Mouse (Mus musculus) MN1 (cell line): Measurements from ENCODE around the gene Rps16.
A peak's percentile ranks its signal among the peaks of the same experiment; 100 is the strongest.
"Not testable (repeated sequence)": the region's sequence is repeated elsewhere in the genome, so short reads cannot be mapped to it uniquely, and the experiment has no call there.

ENCODE experiments used
- DNase-seq: peaks from one replicate; pipeline ENCODE4 v3.0.0-alpha.2; 2016; ENCODE audit warnings: low spot score

Rps16 gene

DNA sequence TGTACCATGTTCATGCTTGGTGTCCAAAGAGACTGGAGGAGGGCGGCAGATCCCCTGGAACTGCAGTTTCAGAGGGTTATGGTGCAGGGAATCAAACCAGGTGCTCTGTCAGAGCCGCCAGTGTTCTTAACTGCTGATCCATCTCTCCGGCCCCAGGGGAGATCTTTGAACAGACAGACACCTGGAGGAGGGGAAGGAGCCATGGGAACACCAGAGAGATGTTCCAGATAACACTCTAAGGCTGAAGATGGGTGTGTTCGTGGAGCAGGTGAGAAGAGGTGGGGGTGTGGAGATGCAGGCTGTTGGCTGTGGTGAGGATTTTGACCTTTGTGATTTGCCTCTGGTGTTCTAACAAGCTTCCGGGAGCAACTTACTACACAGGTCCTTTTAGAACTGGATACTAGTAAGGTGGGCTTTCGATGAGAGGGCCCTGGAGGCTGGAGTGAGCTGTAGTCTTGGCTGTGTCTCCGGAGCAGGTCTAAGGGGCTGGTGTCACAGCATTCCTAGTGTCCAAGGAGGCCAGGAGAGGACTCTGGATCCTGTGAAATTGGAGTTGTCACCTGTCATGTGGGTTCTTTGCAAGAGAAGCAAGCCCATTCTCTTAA, 23.5 kb downstream of the Rps16 start:
- DNase-seq = no peak

DNA sequence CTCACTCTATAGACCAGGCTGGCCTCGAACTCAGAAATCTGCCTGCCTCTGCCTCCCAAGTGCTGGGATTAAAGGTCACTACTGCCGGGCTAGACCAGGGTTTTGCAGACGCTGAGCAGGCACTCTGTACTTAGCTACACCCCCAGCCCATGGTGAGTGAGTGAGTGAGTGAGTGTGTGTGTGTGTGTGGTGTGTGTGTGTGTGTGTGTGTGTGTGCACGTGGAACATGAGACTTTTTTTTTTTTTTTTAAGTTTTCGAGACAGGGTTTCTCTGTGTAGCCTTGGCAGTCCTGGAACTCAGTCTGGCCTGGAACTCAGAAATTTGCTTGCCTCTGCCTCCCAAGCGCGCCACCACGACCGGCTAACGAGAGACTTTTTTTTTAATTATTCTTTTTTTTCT, 24.2 kb downstream of the Rps16 start:
- DNase-seq = no peak

DNA sequence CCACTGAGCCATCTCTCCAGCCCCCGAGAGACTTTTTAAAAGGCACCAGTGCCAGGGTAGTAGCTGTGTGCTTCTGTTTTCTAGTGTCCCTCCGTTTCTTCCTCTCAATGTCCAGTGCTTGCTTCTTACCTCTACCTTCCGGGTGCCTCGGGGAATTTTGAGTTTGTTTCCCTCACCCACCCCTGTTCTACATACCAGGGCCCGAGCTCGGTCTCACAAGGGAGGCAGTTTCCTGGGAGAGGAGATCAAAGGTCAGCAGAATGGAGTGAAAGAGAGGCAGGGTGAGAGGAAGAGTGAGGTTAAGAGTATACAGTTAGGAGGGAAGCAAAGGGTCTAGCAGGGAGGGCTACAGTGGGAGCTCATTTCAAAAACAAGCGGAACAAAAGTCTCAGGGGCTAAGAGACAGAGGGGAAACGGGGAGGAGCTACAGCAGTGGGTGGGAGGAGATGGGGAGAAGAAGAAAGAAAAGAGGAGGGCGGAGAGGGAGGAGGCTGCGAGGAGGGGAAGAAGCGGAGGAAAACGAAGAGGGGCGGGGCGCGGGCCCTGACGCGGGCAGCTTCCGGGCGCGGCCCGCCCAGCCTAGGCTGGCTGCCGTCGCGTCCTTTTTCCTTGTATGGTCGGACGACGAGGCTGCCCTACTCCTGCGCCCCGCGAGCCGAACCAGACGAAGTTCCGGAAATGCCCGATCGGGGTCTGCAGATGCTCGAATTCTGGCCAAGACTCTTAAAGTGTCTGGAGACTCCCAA, 24.9 kb downstream of the Rps16 start:
- peak; percentile 85 for DNase-seq

DNA sequence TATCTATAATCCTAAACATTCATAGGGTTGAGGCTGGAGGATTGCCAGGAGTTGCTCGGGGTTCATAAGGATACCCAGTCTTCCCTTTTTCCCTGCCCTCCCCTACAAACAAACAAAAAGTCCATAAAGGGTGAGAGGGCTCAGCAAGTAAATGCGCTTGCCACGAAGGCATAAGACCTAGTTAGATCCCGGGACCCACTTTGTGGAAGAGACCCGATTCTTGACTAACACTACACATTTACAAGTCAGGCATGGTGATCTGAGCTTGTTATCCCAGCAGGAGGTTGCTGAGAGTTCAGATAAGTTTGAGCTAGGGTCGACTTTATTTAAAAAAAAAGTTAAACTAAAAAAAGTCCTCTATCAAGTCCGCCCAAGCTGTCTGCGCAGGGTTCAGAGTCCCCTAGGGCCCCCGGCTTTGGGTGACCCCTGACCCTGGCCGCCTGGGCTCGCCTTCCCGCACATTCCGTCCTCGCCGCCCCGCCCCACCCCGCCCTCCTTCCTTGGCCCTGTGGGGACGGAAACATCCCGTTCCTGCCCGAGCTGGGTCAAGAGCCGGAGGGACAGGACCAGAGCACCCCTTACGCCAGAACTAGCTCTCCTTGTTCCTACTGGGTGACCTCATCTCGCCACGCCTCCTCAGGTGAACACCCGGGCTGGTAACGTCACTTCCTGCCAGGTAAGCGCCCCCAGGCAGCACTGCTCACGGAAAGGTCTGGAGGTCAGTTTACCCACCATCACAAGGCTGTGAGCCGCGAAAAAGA, 25.7 kb downstream of the Rps16 start:
- no peak for DNase-seq

DNA sequence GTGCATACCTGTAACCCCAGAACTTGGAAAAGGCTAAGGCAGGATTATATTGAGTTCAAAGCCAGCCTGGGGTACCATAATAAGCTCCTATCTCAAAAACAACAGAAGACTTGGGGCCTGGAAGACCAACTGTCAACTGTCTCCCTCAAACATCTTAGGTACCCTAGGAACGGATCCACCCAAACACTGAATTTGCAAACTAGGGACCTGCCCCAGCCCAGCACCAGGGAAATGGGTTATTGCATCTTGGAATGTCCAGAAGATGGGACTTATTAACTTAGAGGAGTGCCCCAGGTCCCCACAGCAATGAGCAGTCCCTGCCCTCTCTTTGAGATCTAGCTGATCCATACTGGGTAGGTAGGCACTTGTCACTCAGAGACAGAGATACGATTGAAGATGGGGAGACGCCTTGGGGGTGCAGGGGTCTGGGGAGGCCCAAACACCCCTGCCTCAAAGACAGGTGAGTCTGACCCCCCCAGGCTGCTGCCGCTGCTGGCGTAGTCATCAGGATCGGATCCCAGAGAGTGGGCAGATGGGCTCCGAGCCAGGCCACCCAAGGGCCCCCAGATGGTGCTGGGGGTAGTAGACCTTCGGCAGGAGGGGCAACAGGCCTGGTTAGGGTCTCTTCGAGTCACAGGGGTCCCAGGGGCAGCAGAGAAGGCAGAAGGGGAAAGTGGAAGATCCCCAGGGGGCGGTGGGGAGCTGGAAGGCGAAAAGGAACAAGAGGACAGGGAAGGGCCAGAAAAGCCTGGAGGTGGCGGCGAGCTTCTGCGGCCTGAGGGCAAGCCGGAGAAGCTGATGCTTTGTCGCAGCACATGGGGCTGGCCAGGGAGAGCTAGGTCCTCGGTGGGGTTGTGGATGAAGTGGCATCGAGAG, 27.0 kb downstream of the Rps16 start:
- no peak for DNase-seq

DNA sequence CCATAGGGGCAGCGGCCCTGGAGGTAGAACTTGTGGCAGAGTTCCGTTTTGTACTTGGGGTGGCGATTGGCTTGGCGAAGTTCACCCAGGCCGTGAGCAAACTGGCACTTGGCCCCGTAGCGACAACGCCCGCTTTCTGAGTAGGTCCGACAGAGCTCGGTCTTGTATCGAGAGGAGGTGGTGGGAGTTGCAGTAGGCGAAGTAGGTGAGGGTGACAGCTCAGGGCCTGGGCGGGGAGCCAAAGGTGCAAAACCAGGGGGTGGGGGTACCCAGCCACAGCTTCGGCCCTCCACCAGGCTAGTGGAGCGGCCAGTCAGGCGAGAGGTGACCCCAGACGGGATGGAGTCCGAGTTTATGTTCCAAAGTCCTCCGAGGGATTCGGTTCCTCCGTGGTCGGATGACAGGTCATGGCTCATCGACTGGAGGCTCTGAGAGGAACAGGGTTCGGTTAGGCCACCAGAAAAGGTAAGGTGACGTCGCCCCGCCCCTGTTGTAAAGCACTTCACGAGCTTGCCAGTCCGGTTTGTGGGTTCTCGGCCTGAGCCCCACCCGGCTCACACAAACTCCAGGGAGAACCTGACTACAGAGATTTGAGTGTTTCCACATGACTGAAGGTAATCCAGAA, 27.7 kb downstream of the Rps16 start:
- no peak for DNase-seq

DNA sequence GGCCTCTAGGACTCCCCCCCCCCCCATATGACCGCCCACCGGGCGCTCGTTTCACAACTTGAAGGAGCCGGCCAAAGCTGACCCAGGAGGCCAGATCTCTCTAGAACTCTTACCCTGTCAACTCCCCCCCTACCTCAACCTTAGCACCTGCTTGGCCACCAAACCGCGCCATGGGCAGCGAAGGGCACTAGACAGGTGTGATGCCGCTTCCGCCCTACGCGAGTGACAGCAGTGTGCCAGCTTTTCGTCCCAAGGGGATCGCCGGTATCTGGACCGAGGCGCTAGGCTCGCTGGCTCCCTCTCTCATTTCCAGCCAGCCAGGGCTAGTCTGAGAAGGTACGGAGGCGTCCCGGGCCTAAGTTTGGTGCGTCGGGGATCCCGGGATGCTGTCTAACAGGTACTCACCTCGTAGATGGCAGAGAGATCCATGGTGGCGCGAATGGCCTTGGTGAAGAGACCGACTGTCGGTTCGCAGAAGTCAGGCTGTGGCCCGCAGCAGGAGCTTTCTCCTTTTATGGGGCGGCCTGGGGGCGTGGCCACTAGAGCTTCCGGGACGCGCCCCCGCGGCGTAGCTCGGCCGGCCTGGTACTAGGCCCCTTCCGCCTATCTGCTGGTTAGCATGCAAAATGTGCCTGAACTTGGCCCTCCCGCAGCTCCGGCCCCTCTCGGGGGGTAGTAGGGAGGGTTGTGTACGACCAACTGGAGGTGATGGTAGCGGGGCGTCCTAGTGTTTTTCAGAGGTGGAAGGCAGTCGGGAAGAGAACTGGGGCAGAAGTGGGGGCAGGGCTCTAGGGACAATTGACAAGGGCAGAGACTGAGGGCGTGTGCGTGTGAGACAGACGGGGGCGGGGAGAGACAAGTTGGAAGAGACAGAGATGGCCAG, 28.6 kb downstream of the Rps16 start:
- peak; percentile 88 for DNase-seq

DNA sequence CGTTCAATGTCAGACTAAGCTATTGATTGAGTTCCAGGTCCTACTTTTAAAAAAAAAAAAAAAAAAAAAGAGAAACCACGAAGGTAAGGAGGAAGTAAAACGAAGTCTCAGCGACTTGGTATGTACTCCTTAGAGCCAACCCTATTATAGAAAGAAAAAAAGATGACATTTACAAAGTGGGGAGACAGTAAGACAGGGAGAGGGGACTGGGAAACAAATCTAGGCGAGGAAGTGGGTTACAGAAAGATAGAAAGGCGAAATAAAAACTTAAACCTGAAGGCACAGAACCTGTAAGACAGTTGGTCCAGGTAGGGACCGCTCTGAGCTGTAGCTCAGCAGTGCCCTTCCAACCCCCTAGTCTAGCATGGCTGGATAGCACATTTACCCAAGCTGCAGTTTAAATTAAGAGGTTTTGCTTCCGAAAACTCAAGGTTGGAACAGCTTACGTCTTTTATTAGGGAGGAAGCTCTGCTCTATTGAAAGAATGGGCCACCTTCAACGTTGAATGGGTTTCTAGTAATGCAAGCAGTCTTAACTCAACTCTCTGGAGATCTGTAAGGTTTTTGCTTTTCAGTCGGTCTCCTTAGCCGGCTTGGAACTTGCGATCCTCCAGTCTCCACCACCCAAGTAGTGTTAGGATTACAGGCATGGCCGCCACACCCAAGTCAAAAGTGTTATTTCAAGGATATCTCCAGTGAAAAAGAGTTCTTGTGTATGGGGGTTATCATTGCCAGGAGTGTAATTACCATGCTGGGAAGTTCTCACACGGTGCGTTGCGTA, 30.0 kb downstream of the Rps16 start, which contains the start of gene Zfp36:
TSS of gene Zfp36 (minus strand) at position 17 of the 780 bp plus-strand sequence.
- no peak for DNase-seq

DNA sequence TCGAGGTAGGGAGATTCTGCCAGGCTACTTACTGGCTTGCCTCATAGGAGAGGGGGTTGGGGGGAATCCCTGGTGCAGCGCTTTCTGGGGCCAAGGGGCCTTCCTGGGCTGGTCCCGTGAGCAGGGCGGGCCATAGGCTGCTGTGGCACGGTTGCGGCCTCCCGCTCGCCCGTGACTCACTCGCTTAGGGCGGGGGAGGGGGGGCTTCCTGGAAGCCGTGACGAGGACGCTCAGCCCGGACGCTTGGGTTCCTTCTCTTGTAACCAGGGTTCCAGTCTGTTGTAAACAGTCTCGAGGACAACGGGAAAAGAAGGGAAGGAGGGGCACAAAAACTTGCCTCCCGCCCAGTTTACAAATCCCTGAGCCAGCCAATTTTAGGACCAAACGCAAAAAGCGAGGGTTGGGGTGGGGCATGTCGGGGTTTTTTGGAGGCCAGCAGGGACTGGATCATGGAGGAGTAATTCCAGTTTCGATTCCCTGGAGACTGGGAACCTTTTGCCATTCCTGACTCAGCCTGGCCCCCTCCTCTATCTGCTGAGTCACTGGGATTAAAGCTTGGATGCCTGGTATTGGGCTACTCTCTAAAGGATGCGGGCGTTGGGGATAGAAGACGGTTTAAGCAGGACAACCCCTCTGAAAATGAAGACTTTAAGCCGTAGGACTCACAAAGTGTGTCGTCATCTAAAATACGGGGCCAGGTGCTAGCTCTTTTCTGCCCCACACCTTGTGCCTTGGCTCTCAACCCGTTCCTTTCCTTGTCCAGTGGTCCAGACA, 30.8 kb downstream of the Rps16 start:
- peak; percentile 90 for DNase-seq

DNA sequence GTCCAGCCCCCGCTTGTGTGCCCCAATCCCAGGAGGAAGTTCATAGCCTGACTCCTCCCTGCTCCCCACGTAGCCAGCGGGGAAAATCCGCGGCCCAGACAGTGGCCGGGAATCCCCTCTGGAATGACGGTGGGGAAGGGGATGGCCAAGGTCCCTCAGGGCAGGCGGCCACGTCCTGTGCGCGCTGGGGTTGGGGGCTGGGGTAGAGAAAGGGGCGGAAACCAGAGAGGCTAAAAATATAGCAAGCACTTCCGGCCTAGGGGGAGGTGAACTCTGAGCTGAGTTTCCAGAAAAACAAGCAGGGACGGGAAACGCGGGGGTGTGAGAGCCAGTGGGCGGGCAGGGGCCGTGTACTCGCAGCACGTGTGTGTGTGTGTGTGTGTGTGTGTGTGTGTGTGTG, 31.5 kb downstream of the Rps16 start:
- peak; percentile 77 for DNase-seq

DNA sequence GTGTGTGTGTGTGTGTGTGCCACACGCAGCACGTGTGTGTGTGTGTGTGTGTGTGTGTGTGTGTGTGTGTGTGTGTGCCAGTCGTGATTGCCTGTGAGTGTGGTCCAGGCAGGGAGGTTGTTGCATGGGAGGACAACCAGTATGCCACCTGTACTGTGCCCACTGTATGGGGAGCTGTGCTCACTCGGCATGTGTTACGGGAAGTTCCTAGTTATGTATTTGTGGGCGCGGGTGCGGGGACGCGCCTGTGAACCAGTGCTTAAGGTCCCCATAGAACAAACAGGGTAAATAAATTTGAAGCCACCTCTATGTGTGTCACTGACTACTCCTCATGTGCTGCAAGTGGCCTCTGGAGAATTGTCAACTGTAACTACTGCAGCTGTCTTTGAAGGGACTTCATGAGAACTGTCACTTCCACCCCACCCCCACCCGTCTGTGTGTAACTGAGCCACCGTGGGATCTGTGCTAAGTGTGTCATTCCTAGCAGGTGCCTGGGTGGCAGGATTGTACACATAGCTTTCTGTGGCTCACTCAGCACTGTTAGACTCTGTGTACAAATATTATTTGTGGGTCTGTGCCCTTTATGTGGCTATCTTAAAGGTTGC, 32.0 kb downstream of the Rps16 start:
- peak; percentile 34 for DNase-seq

DNA sequence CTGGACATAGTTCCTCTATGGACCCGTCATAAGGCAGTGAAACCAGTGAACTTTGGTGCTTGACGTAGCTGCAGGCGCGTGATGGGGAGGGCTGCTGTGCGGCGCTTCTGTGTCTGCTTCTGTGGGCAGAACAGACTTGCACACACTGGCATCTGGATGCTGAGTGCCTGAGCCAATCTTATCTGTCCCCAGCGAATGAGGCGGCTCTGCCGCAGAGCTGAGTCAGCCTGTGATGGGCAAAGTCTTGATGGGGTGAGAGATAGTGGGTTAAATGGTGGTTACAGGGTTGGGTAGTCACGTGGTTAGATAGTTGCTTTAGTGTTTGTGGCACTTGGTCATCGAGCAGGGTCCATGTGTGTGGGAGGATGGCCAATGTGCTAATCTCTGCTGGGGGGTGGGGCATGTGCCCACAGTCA, 32.5 kb downstream of the Rps16 start:
- peak; percentile 87 for DNase-seq

DNA sequence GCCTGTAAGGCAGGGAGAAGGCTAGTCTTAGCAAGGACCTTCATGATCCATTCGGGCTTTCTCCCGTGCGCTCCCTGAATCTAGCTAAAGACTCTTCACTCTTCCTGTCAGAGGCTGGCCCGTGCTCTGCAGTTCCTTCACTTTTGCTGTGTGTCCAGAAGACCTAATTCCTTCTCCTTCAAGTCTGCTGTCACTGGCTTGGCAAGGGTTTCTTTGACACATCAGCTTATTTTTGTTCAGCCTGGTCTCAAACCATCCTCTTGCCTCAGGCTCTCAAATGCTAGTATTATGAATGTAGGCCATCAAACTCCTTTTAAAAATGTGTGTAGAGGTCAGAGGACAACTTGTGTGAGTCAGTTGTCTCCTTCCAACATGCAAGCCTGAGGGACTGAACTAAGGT, 33.2 kb downstream of the Rps16 start:
- no peak for DNase-seq

DNA sequence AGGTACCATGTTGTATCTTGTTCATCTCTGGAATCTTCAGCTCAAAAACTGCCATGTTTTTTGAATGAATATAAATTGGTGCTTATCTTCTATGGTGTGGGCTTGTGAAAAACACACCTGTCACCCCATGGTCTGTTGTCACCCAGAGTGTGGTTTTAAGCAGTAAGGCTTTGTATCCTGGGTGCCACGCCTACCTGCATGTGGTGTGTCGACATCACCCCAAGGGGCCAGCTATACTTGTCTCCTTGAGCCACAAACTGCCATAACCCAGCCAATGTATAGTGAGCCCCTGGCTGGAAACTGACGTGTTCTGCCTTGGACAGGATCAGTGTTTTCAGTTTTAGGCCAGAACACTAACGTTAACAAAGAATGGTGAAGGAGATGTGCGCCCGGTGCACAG, 33.7 kb downstream of the Rps16 start:
- no peak for DNase-seq

DNA sequence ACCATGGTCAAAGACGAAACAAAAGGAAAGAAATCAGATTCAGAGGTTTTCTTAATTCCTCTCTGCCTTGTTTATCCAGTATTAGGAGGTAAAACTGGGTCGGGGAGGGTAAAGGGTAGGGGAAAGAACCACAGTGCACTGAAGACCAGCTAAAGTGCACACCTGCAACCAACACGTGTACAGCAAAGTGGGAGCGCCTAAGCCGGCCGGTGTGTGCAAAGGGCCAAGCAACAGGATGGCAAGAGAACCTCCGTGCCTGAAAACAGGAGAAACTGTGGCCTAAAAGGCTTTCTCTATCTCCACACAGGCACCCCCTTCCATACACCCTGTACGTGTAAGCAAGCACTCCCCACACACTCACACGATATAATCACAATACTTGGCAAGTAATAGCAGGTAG, 34.7 kb downstream of the Rps16 start:
- DNase-seq = no peak

DNA sequence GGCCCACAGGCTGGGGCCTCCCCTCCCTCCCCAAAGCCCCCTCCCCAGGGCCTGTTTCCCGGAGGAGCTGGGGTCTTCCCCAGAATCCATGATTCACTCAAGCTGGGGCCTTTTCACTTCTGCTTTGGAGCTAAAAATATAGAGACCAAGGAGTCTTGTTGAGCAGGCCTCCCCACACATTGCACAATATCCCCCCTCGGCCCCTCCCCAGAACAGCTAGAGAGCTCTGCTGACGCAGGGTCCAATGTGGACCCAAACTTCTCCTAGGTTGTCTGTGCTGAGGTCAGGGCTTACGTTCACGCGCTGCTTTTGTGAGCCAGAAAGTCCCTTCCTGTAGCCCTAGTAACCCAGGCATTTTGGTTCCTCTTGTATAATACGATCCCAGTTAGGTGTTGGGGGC, 35.6 kb downstream of the Rps16 start:
- no peak for DNase-seq

DNA sequence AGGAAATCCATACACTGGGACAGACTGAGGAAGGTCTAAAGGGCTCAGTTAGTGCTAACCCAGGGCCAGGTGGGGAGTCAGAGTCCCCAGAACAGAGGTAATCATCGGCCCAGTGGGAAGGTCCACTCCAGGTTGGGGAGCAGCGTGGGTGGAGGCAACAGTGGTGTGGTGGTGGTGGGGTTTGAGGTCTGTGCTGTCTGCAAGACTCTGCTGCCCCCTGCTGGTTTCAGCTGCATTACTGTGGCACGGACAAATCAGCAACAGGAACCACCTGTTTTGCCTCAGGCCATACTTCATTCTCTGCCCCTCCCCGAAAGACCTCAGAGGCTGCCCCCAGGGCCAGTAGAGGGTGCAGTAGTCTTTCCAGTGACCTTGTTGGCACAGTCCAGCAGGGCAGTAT, 36.0 kb downstream of the Rps16 start:
- DNase-seq = peak; percentile 84

DNA sequence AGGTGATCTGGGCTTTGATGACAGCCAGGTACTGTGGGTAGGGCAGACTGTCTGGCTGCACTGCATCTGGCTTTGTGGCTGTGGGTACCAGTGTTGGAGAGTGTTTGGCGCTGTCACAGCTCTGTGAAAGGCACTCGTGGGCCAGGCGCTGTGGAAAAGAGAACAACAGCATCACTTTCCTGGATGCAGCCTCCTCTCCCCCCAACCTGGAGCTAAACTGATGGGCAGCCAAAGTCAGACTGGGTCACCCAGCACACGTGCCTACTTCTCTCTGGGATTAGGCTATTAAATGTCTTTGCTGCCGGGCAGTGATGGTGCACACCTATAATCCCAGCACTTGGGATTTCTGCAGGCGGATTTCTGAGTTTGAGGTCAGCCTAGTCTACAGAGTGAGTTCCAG, 36.4 kb downstream of the Rps16 start:
- DNase-seq = not testable (repeated sequence)

DNA sequence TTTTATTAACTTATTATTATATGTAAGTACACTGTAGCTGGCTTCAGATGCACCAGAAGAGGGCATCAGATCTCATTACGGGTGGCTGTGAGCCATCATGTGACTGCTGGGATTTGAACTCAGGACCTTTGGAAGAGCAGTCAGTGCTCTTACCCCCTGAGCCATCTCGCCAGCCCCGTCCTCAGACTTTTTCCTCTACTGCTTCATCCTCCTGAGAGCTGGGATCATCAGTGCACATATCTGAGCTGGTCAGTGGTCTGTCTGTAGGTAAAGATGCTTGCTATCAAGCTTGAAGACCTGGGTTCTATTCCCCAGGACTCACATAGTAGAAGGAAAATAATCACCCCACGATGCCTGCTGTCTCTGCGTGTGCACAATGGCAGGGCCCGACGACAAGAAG, 36.9 kb downstream of the Rps16 start:
- DNase-seq = not testable (repeated sequence)
